Mouse (Mus musculus) limb, embryonic 10.5 days (tissue): ENCODE measurements around the gene Aph1a. TPM values are rescaled to one million over a fixed set of nuclear protein-coding genes. Genes with fewer than 3 reads are reported as not detected.

Experiments
- DNase-seq: peaks from one replicate; pipeline ENCODE4 v3.0.0-alpha.2; 2017; ENCODE audit warnings: low spot score
- H3K27ac ChIP-seq: fragments of 300-500 bp; sonication (generic); 2 replicates; pipeline ENCODE4 v1.5.1; 2016; ENCODE audit warnings: mild to moderate bottlenecking
- H3K27me3 ChIP-seq: fragments of 300-500 bp; sonication (generic); 2 replicates; pipeline ENCODE4 v1.6.1; 2016; ENCODE audit warnings: low read depth, mild to moderate bottlenecking; ENCODE audit not compliant: poor library complexity, severe bottlenecking
- H3K36me3 ChIP-seq: fragments of 300-500 bp; sonication (generic); 2 replicates; pipeline ENCODE4 v1.6.1; 2016; ENCODE audit warnings: mild to moderate bottlenecking, moderate library complexity
- H3K4me1 ChIP-seq: fragments of 300-500 bp; sonication (generic); 2 replicates; pipeline ENCODE4 v1.6.1; 2016
- H3K4me3 ChIP-seq: fragments of 300-500 bp; sonication (generic); 2 replicates; pipeline ENCODE4 v1.5.1; 2016; ENCODE audit warnings: mild to moderate bottlenecking, moderate library complexity
- H3K9me3 ChIP-seq: fragments of 300-500 bp; sonication (generic); replicated peaks from 2 replicates; pipeline ENCODE4 v1.6.1; 2016; ENCODE audit warnings: mild to moderate bottlenecking
- WGBS: fragments of 180-500 bp; shearing (Covaris S2); methylation state at CpG from one replicate; pipeline ENCODE4 v1.1.7; 2016; 5-methylcytosine and 5-hydroxymethylcytosine counted together
- polyA plus RNA-seq: library from polyadenylated mRNA; unstranded; fragments of >200 nt; fragmentation: Nextera tagmentation; extraction: Ambion mirVana; gene quantifications from 2 replicates; pipeline ENCODE4 v1.2.1, GENCODE M21; 2016

Aph1a gene
- polyA plus RNA-seq, 1 experiment from 2014 or later = 24.3 TPM

DNA sequence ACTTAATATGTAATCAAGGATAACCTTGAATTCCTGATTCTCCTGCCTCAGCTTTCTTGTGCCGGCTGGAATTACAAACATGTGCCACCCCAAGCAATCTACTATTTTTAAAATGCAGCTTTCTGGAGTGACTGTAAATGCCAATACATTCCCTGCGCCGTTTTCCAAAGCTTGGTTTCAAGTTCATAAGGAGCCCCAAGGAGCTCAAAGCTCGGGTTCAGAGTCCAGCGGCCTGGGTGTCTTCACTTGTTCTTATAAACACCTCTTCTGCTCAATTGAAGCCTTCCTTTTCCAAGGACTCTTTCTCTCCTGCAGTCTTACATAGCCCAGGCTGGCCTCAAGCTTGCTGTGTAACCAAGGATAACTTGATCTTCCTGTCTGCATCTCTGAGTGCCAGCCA is 27.7 kb upstream of the Aph1a start:
- 89% methylated on average over 5 of the region's 5 CpGs for WGBS
- Histone ChIP-seq H3K4me3 (no peak overlapping the region), H3K9me3 (no peaks in the 10 kb centered on the region), H3K27me3 (no peaks in the 10 kb centered on the region), H3K27ac (no peak overlapping the region), H3K4me1 (peaks cover 9% of the 10 kb centered on the region), H3K36me3 (peaks cover 86% of the 10 kb centered on the region)
- DNase-seq = no peak

DNA sequence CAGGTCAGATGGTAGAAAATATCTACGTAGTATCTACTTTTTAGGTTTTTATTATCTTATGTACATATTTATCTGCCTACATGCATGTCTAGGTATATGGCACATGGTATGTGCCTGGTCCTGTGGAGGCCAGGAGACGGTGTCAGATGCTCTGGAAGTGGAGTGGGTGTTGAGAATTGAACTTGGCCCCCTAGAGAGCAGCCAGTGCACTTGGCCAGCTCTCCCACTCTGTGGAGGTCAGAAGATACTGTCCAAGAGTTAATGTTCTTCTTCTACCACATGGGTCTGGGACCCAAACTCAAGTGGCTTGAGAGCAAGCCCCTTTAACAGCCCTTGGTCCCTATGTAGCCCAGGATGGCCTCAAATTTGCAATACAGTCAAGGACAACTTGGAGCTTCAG is 26.4 kb upstream of the Aph1a start:
- WGBS = 94% methylated on average over 2 of the region's 2 CpGs
- DNase-seq = no peak
- no peaks in the 10 kb centered on the region for H3K27me3 ChIP-seq
- H3K9me3 ChIP-seq = no peaks in the 10 kb centered on the region
- peaks cover 76% of the 10 kb centered on the region for H3K36me3 ChIP-seq
- H3K4me1 ChIP-seq = peaks cover 16% of the 10 kb centered on the region
- no peak overlapping the region for H3K27ac ChIP-seq
- no peak overlapping the region for H3K4me3 ChIP-seq

DNA sequence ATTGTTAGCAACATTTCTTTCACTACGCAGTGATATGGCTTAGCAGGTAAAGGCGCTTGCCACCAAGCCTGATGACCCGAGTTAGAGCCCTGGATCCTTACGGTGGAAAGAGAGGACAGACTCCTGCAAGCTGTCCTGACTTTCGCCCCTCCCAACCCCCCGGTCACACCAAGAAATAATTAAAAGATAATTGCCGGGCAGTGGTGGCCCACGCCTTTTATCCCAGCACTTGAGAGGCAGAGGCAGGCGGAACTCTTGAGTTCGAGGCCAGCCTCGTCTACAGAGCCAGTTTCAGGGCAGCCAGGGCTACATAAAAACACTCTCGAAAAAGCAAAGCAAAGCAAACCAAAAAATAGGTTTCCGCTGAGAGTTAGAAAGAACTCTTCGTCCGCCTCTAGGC is 22.8 kb upstream of the Aph1a start:
- H3K36me3 ChIP-seq = peaks cover 49% of the 10 kb centered on the region
- peak overlapping the region; percentile 84 for H3K27ac ChIP-seq
- 8% methylated on average over 15 of the region's 15 CpGs for WGBS
- peaks cover 17% of the 10 kb centered on the region for H3K4me1 ChIP-seq
- DNase-seq = no peak
- H3K27me3 ChIP-seq = no peaks in the 10 kb centered on the region
- H3K4me3 ChIP-seq = peak overlapping the region; percentile 62
- H3K9me3 ChIP-seq = no peaks in the 10 kb centered on the region

DNA sequence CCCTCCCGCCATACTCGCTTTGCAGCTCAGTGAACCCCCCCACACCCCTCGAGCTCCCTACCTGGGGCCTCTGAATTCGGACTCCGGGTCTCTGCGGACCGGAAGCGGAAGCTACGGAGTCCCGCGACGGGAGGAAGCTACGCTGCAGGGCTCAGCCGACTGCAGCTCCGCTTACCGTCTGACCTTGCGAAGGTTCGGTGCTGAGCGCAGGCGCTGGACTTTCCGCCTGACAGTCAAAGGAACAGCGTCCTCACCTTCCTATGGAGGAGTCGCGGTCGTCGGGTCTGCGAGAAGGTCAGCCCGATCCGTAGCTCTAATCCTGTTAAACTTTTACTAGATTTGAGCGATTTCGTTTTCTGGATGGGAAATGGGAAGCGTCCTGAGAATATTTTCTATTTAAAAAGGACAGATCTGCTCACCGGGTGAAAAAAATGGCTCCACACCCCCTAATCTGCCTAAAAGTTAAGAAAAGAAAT is 22.3 kb upstream of the Aph1a start, which contains the start of gene Mrps21:
TSS of gene Mrps21 (minus strand) at position 128 of the 476 bp plus-strand sequence.
- peaks cover 44% of the 10 kb centered on the region for H3K36me3 ChIP-seq
- peaks cover 17% of the 10 kb centered on the region for H3K4me1 ChIP-seq
- WGBS = under 1% methylated on average over 33 of the region's 33 CpGs
- no peaks in the 10 kb centered on the region for H3K9me3 ChIP-seq
- no peaks in the 10 kb centered on the region for H3K27me3 ChIP-seq
- H3K4me3 ChIP-seq = peak within 1 kb of the TSS; percentile 62
- DNase-seq = peak; percentile 91
- H3K27ac ChIP-seq = peak within 1 kb of the TSS; percentile 84

DNA sequence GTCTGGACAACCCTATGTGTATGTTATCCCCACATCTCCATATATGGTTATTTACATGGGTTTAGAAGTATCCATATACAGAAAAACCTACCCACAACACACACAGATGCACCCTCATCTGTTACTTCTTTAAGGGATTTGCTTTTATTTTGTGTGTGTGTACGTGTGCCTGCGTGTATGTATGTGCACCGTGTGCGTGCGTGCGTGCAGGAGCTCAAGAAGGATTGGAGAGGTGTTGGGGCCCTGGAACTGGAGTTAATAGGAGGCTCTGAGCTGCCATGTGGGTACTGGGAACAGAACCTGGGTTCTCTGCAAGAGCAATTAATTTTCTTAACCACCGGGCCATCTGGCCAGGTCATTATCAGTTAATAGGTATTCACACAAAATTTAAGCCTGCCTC is 21.7 kb upstream of the Aph1a start:
- H3K4me1 ChIP-seq = peaks cover 17% of the 10 kb centered on the region
- H3K27me3 ChIP-seq = no peaks in the 10 kb centered on the region
- peak overlapping the region; percentile 84 for H3K27ac ChIP-seq
- peaks cover 38% of the 10 kb centered on the region for H3K36me3 ChIP-seq
- DNase-seq = no peak
- H3K9me3 ChIP-seq = no peaks in the 10 kb centered on the region
- 82% methylated on average over 7 of the region's 7 CpGs for WGBS
- peak overlapping the region; percentile 62 for H3K4me3 ChIP-seq

DNA sequence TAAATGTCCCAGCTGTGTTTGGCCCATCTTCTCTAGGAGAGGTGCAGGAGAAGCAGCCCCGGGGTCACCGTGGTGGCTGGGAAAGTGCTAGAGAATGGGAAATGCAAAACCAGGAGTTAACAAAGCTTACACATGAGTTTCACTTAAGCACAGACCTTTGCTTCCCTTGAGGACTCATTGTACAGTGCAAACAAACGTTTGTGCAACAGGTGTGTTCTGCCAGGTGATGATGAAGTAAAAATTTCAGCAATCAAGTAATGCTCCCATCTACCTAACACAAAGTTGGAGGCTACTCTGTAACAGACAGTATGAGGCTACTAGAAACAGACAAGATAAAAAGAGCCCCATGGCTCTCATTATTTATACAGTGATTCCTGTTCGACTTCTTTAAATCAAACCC is 14.7 kb upstream of the Aph1a start:
- Histone ChIP-seq H3K27me3 (no peaks in the 10 kb centered on the region), H3K4me3 (no peak overlapping the region)

DNA sequence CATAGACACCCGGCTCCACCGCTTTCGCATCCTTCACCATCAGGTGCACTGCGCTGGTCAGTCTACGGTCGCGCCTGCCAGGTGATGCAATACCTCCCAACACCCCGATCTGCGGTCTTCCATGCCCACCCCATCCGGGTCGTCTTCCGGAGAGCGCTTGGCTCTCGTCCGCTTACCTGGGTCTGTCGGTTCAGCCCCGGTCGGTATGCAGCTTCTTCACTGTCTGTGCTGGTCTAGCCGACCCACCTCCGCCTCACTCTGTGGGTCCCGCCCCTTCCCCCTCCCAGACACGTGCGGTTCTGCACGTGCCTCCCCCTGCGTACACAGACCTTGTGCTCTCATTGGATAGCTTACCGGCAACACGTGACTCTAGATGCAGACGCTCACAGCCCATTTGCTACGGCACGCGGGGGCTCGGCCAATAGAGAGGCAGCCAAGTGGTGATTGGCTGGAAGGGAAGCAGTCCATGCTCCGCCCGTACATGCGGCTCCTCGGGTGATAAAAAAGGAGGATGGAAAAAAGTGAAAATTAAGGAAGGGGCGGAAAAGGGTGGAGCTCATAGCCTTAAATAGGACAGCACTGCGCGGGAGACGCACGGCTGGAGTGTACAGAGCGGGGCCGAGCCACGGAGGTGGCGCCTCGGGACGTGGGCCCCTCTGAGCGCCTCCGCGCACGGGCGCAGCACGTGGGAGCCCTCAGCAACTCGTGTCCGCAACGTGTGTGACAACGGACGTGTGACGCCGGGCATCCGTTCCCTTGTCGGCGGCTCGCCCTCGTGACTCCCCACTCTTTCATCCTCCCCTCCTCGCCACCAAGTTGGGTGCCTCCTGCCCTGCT is 11.6 kb upstream of the Aph1a start, which contains the start of gene Ciart:
TSS of gene Ciart (minus strand) at position 273 of the 837 bp plus-strand sequence.
- Histone ChIP-seq H3K27ac (peak within 1 kb of the TSS; percentile 75), H3K4me3 (peak within 1 kb of the TSS; percentile 64), H3K9me3 (no peaks in the 10 kb centered on the region), H3K36me3 (no peaks in the 10 kb centered on the region), H3K4me1 (peaks cover 20% of the 10 kb centered on the region), H3K27me3 (no peaks in the 10 kb centered on the region)
- WGBS = under 1% methylated on average over 66 of the region's 66 CpGs
- DNase-seq = peak; percentile 94

More for the DNA sequence above, 14.7 kb upstream of the Aph1a start:
- WGBS = 90% methylated on average over 4 of the region's 4 CpGs
- no peak for DNase-seq
- peaks cover 20% of the 10 kb centered on the region for H3K4me1 ChIP-seq
- 0 out of 2 replicates have a peak, but pooled peaks cover 5% of the 10 kb centered on the region for H3K36me3 ChIP-seq
- no peaks in the 10 kb centered on the region for H3K9me3 ChIP-seq
- no peak overlapping the region for H3K27ac ChIP-seq

DNA sequence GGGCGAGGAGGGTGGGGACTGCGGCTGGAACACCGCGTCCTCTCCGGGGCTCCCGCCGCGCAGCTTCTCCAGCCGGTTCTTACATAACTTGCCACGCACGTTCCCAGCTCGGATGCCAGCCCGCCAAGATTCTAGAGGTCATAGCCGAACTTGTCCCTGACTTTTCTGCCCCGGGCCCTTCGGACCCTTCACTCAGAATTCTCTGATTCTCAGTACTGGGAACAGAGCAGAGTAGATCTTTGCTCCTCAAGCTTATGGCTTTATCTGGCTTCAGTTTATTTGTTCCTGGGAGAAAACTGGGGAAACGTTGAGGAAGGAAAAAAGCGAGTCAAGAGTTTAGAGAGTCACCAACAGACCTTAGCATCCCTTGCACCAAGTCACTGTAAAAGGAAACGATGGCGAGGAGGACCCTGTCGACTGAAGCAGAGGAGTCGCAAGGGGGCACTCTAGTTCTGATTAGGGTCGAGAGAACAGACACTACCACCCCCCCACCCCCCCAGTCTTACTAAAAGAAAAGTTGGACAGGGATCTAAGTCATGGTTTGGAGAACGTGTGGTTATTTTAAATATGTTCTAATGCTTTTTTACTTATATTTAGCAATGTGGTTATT is 10.8 kb upstream of the Aph1a start:
- H3K4me1 ChIP-seq = peaks cover 20% of the 10 kb centered on the region
- H3K27ac ChIP-seq = peak overlapping the region; percentile 75
- H3K27me3 ChIP-seq = no peaks in the 10 kb centered on the region
- WGBS = 2% methylated on average over 24 of the region's 24 CpGs
- peak overlapping the region; percentile 64 for H3K4me3 ChIP-seq
- H3K36me3 ChIP-seq = no peaks in the 10 kb centered on the region
- H3K9me3 ChIP-seq = no peaks in the 10 kb centered on the region
- peak; percentile 49 for DNase-seq

DNA sequence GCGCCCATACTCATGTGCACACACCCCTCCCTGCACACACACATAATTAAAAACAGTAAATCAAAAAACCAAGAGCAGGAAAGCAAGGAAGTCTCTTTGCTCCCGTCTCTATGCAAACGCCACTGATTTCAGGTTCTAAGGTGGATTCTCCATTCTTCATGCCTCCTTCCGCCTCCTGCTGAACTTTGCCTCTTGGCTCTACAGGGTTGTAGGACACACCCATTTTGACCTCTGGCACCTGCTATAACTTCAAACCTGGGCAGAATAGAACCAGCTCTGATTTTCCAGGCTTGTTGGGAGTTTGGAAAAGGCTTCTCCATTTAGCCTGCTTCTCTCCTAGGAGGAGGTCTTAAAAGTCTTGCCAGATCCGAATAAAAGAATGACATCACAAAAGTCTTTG is 9.4 kb upstream of the Aph1a start:
- no peaks in the 10 kb centered on the region for H3K36me3 ChIP-seq
- WGBS = 65% methylated on average over 5 of the region's 5 CpGs
- H3K27me3 ChIP-seq = no peaks in the 10 kb centered on the region
- DNase-seq = no peak
- no peak overlapping the region for H3K27ac ChIP-seq
- no peaks in the 10 kb centered on the region for H3K9me3 ChIP-seq
- peaks cover 22% of the 10 kb centered on the region for H3K4me1 ChIP-seq
- H3K4me3 ChIP-seq = no peak overlapping the region

DNA sequence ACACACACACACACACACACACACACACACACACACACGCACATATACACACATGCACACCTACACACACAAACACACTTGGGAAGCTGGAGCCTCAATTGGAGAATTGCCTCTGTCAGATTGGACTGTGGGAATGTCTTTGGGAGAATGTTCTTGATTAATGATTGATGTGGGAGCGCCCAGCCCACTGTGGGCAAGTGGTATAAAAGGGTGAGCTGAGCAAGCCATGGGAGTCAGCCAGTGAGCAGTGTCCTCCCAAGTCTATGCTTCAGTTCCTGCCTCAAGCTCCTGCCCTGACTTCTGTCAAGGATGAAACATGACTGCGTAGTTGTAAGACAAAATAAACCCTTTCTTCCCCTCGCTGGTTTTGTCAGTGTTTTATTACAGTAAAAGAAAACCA is 6.2 kb upstream of the Aph1a start:
- H3K9me3 ChIP-seq = no peaks in the 10 kb centered on the region
- peaks cover 32% of the 10 kb centered on the region for H3K4me1 ChIP-seq
- no peaks in the 10 kb centered on the region for H3K36me3 ChIP-seq
- no peak overlapping the region for H3K4me3 ChIP-seq
- H3K27ac ChIP-seq = no peak overlapping the region; the same call in 1 of the 2 replicates
- no peak for DNase-seq
- no peaks in the 10 kb centered on the region for H3K27me3 ChIP-seq
- 84% methylated on average over 4 of the region's 4 CpGs for WGBS

DNA sequence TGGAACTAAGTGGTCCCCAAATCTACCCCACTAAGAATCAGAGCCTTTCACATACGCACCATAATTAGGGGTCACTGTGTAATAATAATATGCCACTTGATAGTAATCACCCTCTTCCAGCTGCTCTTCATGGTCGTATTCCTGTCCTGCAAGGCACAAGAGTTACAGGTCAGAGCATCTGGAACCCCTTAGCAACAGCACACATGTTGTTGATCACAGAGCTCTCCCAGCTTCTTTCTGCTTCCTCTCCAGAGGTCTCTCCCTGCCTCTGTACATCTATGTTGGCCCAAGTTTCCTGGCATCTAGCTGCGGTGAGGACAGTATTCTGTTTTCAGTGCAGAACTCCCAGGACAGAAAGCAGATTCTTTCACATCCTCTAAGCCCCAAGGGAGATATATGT is 4.1 kb upstream of the Aph1a start:
- peak; percentile 71 for DNase-seq
- H3K27me3 ChIP-seq = no peaks in the 10 kb centered on the region

DNA sequence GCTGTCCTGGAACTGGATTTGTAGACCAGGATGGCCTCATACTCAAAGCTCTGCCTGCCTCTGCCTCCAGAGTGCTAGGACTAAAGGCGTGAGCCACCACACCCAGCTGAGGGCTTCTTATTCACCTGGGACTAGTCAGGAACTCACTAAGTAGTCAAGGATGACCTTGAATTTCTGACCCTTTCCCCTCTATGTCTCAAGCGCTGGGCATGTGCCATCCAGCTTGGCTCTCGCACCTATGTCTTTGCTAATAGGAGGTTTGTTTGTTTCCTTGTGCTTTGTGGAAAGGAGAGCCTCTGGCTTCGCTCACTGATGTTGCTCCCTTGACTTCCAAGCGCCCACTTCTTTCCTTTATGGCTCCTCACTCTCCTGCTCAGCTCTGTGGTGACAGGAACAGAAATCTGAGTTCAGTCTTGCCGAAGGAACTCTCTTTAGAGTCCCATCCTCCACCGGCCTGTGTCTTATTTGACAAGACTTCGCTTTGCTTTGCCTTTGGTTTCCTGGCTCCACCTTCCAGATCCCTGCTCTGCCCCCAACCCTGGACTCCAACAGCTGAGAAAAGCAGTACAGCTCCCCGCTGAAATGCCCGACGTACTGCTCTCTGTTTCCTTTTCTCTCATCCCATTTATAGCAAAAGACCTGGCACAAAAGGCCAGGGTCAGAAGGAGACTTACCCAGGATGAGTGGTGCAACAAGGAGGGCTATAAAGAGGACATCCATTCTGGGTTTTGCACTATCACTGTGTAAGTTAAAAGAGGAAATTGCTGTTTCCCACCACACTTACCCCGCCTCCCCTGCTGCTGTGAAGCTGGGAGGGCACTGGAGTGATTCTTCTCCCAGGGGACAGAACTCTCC is 2.3 kb upstream of the Aph1a start, which contains the start of gene BC028528:
TSS of gene BC028528 (minus strand) at position 795 of the 855 bp plus-strand sequence.
- 21% methylated on average over 12 of the region's 12 CpGs for WGBS
- Histone ChIP-seq H3K4me3 (peak within 1 kb of the TSS; percentile 39), H3K36me3 (peaks cover 5% of the 10 kb centered on the region; the same call in 1 of the 2 replicates), H3K4me1 (peaks cover 50% of the 10 kb centered on the region), H3K9me3 (no peaks in the 10 kb centered on the region), H3K27ac (peak within 1 kb of the TSS; percentile 78), H3K27me3 (no peaks in the 10 kb centered on the region)
- DNase-seq = peak; percentile 44

More for the DNA sequence above, 4.1 kb upstream of the Aph1a start:
- Histone ChIP-seq H3K36me3 (no peaks in the 10 kb centered on the region), H3K27ac (peak overlapping the region; percentile 66), H3K4me1 (peaks cover 39% of the 10 kb centered on the region), H3K9me3 (no peaks in the 10 kb centered on the region), H3K4me3 (no peak overlapping the region)
- 17% methylated on average over 3 of the region's 3 CpGs for WGBS
